Comparison of ENCODE assay signal across 8 mouse cellular contexts in the genomic region with DNA sequence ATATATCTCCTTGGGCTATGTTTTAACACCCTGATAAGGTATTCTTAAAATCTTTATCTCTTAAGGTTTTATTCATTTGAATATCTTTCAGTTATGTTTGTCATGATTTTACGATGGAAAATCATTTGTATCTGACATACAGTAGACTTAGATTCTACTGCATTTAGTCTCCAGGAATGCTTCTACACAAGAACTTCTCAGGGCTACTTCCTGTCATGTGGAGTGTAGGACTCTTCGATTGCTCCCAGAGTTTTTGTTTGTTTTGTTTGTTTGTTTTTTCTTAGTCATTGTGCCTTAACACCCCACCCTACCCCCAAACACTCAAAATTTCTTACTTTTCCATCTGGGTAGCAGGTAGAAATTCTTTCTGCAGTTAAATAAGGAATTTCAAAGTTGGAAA. TPM values are rescaled to one million over a fixed set of nuclear protein-coding genes. Genes with fewer than 3 reads are reported as not detected.
A peak's percentile ranks its signal among the peaks of the same experiment; 100 is the strongest.
DNase-seq lines count a peak whose midpoint lies in the region; ATAC-seq and TF ChIP-seq lines count a peak whose summit lies in the region.

No protein-coding gene starts in this region.

- intact Hi-C loops in gastrocnemius, postnatal 14 days (cut with DNase I; ENCODE audit: low total_unique reads) = no loop called here

- H3K27me3 ChIP-seq in kidney, postnatal 0 days (ENCODE audit: insufficient read depth, low read length) = no peaks in the 10 kb centered on the region
- H3K27me3 ChIP-seq in embryonic facial prominence, embryonic 11.5 days (ENCODE audit: control insufficient read depth, insufficient read depth, low read length) = no peaks in the 10 kb centered on the region
- no peaks in the 10 kb centered on the region for H3K27me3 ChIP-seq in intestine, embryonic 16.5 days (replicated peaks; ENCODE audit: control insufficient read depth, insufficient read depth, low read length)

- peak overlapping the region; percentile 86; the same call in 1 of the 2 replicates for H3K4me3 ChIP-seq in kidney, postnatal 0 days (replicated peaks; ENCODE audit: low read depth, low read length)
- peak overlapping the region; percentile 93; the same call in 1 of the 2 replicates for H3K4me3 ChIP-seq in embryonic facial prominence, embryonic 11.5 days (ENCODE audit: low read depth, low read length)
- H3K4me3 ChIP-seq in intestine, embryonic 16.5 days (ENCODE audit: low read length) = peak overlapping the region; percentile 39

- no peak overlapping the region for H3K27ac ChIP-seq in kidney, postnatal 0 days
- no peak overlapping the region for H3K27ac ChIP-seq in embryonic facial prominence, embryonic 11.5 days (replicated peaks; ENCODE audit: low read depth, low read length)
- H3K27ac ChIP-seq in intestine, embryonic 16.5 days (ENCODE audit: low read length) = no peak overlapping the region

- H3K4me1 ChIP-seq in kidney, postnatal 0 days (replicated peaks; ENCODE audit: insufficient read depth, low read length) = no peaks in the 10 kb centered on the region; the same call in 1 of the 2 replicates
- H3K4me1 ChIP-seq in embryonic facial prominence, embryonic 11.5 days (ENCODE audit: control insufficient read depth, insufficient read depth, low read length) = no peaks in the 10 kb centered on the region
- H3K4me1 ChIP-seq in intestine, embryonic 16.5 days (ENCODE audit: control insufficient read depth, insufficient read depth, low read length) = no peaks in the 10 kb centered on the region; the same call in 1 of the 2 replicates

- DNase-seq in kidney, postnatal 0 days (ENCODE audit: low spot score) = no peak
- DNase-seq in kidney, postnatal 4 days = no peak
- DNase-seq in embryonic facial prominence, embryonic 11.5 days (ENCODE audit: low spot score) = no peak
- DNase-seq in naive thymus-derived CD4-positive, alpha-beta T cell, adult 2 months (ENCODE audit: low read depth) = peak; percentile 7
- DNase-seq in spleen, postnatal 36 days (ENCODE audit: low spot score in 2 of 2) = no peak
- DNase-seq in gastrocnemius, postnatal 14 days = no peak
- no peak for DNase-seq in kidney, postnatal 25 days

- H3K9ac ChIP-seq in kidney, postnatal 0 days (ENCODE audit: low read depth, low read length) = no peak overlapping the region
- H3K9ac ChIP-seq in embryonic facial prominence, embryonic 11.5 days (replicated peaks; ENCODE audit: low read length) = no peak overlapping the region
- H3K9ac ChIP-seq in intestine, embryonic 16.5 days (ENCODE audit: low read depth, low read length) = no peak overlapping the region

- H3K9me3 ChIP-seq in kidney, postnatal 0 days (replicated peaks; ENCODE audit: low read length) = no peaks in the 10 kb centered on the region
- H3K9me3 ChIP-seq in embryonic facial prominence, embryonic 11.5 days (replicated peaks; ENCODE audit: control insufficient read depth, low read length) = no peaks in the 10 kb centered on the region
- H3K9me3 ChIP-seq in intestine, embryonic 16.5 days (ENCODE audit: control insufficient read depth, low read length) = no peaks in the 10 kb centered on the region

- H3K36me3 ChIP-seq in kidney, postnatal 0 days (ENCODE audit: insufficient read depth, low read length) = no peaks in the 10 kb centered on the region
- no peaks in the 10 kb centered on the region for H3K36me3 ChIP-seq in embryonic facial prominence, embryonic 11.5 days (replicated peaks; ENCODE audit: control insufficient read depth, insufficient read depth, low read depth, low read length)
- H3K36me3 ChIP-seq in intestine, embryonic 16.5 days (ENCODE audit: control insufficient read depth, insufficient read depth, low read length) = no peaks in the 10 kb centered on the region

- TF ChIP-seq CTCF in kidney, postnatal 0 days (IDR thresholded peaks at IDR 0.05; ENCODE audit: low read depth) = no peak

- WGBS in kidney, postnatal 0 days = 43% methylated on average over 2 of the region's 2 CpGs
- 54% methylated on average over 2 of the region's 2 CpGs for WGBS in embryonic facial prominence, embryonic 11.5 days
- WGBS in intestine, embryonic 16.5 days = 26% methylated on average over 2 of the region's 2 CpGs

- peak overlapping the region; percentile 68 for H3K4me2 ChIP-seq in kidney, postnatal 0 days (ENCODE audit: low read length)
- peak overlapping the region; percentile 25; the same call in 1 of the 2 replicates for H3K4me2 ChIP-seq in embryonic facial prominence, embryonic 11.5 days (ENCODE audit: low read depth, low read length)
- peak overlapping the region; percentile 49 for H3K4me2 ChIP-seq in intestine, embryonic 16.5 days (ENCODE audit: low read depth, low read length)

- ATAC-seq in kidney, postnatal 0 days (replicated peaks; ENCODE audit: low FRiP score, low read depth) = no peak
- ATAC-seq in embryonic facial prominence, embryonic 11.5 days (replicated peaks; ENCODE audit: insufficient number of reproducible peaks, low FRiP score, low TSS enrichment, low read depth) = no peak
- ATAC-seq in intestine, embryonic 16.5 days = no peak

RNA-seq across cellular contexts. Expression of gene Polk, which starts 1.0 kb away (rescaled TPM):
- 4.1 and 5.2 TPM in 2 replicates for polyA plus RNA-seq in kidney, postnatal 0 days (2015; fragmentation: Nextera tagmentation; extraction: Ambion mirVana)
- polyA plus RNA-seq in embryonic facial prominence, embryonic 11.5 days (2014; fragmentation: Nextera tagmentation; extraction: Ambion mirVana) = 7.5 and 9.1 TPM in 2 replicates
- polyA plus RNA-seq in intestine, embryonic 16.5 days (2015; fragmentation: Nextera tagmentation; extraction: Ambion mirVana) = 8.0 and 8.3 TPM in 2 replicates
- total RNA-seq in gastrocnemius, postnatal 14 days (2021) = 1 to 10 TPM; 3.3 to 4.0 TPM

RNA-seq across cellular contexts. Expression of gene Col4a3bp, which starts 1.0 kb away (rescaled TPM):
- polyA plus RNA-seq in kidney, postnatal 0 days (2015; fragmentation: Nextera tagmentation; extraction: Ambion mirVana) = 6.5 and 6.7 TPM in 2 replicates
- 6.9 and 7.6 TPM in 2 replicates for polyA plus RNA-seq in embryonic facial prominence, embryonic 11.5 days (2014; fragmentation: Nextera tagmentation; extraction: Ambion mirVana)
- 10.2 and 10.7 TPM in 2 replicates for polyA plus RNA-seq in intestine, embryonic 16.5 days (2015; fragmentation: Nextera tagmentation; extraction: Ambion mirVana)
- total RNA-seq in gastrocnemius, postnatal 14 days (2021) = 10 to 100 TPM; 25.5 to 28.8 TPM

RNA-seq across cellular contexts. Expression of gene Gm17622, which starts 50.8 kb away (rescaled TPM):
- not detected in 2 replicates for polyA plus RNA-seq in kidney, postnatal 0 days (2015; fragmentation: Nextera tagmentation; extraction: Ambion mirVana)
- not detected in 2 replicates for polyA plus RNA-seq in embryonic facial prominence, embryonic 11.5 days (2014; fragmentation: Nextera tagmentation; extraction: Ambion mirVana)
- not detected in 2 replicates for polyA plus RNA-seq in intestine, embryonic 16.5 days (2015; fragmentation: Nextera tagmentation; extraction: Ambion mirVana)
- total RNA-seq in gastrocnemius, postnatal 14 days (2021) = not detected

Comparison
In these comparisons a context has a peak if more than half of its experiments do, and no peak if none do; other contexts are left out.
1. H3K4me3 ChIP-seq: peak in every context shown above with its lines; median percentile 93 in embryonic facial prominence, embryonic 11.5 days; 86 in kidney, postnatal 0 days; 39 in intestine, embryonic 16.5 days.